Mouse (Mus musculus) gastrocnemius, postnatal 36 days (tissue): ENCODE results near the gene Arid2. TPM values are rescaled to one million over a fixed set of nuclear protein-coding genes. Genes with fewer than 3 reads are reported as not detected.

Experiments
- DNase-seq, 2 experiments: peaks; one replicate each; pipeline ENCODE4 v3.0.0; 2022
- intact Hi-C: fragments of 180-260 bp; cut with DNase I; formaldehyde crosslinking; loops from one replicate; pipeline ENCODE4 v1.15.1; 2025
- total RNA-seq, 2 experiments: library from RNA; stranded (reverse); gene quantifications; 2 replicates each; pipeline ENCODE4 v1.2.3; 2021

Arid2 gene
- total RNA-seq, 2 experiments from 2014 or later: 11.0 to 13.1 TPM

DNA sequence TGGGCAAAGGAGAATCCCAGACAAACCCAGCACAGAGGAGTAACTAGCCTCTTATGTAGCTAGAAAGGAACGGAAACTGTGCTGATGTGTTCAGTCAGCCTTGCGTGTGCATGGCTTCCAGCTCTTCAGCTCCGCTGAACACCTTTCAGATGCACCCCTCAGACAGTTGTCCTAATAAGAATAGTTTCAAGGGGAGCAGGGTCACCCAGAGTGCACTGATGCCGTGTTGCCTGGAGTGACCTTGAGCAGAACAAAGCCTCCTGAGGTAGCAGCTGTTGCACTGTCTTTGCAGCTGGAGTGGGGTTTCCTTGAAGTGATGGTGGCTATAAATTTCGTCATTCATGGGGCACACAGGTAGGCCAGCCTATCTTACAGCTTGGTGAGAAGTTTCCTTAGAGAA lies 46.0 kb downstream of the Arid2 start:
- intact Hi-C loops: no loop called here
- no peak for DNase-seq

DNA sequence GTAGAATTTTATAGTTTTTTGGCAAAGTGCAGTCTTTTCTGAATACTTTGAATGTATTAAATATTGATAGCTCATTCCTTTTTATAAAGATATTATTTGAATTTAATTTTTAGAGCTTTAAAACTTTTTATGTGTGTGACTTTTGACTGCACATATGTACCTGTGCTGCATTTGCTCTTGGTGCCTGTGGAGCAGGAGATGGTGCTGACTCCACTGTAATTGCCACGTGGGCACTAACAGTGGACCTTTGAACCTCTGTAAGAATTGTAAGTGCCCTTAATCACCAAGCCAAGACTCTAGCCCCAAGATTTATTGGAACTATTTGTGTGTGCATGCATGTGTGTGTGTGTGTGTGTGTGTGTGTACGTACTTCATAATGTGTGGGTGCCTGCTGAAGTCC lies 53.6 kb downstream of the Arid2 start:
- no peak for DNase-seq
- intact Hi-C loops: no loop called here

DNA sequence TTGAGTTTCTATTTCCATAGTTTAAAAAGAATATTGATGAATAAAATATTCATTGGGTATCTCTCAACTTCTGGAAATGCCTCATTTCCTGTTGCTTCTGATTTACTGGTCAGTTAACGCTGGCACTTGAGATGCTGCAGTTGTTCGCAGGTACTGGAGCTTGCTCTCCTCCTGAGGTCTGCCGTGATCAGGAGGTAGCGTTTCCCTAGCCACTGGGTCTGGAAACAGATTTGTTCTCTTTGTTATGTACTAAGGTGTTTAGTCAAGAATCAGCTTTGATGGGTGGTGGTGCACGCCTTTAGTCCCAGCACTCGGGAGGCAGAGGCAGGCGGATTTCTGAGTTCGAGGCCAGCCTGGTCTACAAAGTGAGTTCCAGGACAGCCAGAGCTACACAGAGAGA lies 54.8 kb downstream of the Arid2 start:
- no peak for DNase-seq
- intact Hi-C loops: no loop called here

DNA sequence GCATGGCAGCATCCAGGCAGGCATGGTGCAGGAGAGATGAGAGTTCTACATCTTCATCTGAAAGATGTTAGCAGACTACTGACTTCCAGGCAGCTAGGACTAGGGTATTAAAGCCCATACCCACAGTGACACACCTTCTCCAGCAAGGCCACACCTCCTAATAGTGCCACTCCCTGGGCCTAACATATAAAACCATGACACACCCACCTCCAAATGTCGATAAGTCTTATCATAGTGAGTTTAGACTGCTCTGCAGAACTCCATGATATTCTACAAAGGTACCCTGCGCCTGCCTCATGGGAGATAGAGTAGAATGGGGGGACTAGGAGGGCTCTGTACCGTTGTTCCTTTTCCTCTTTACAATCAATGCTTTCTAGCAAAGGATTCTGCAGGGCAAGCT lies 55.6 kb downstream of the Arid2 start:
- DNase-seq: no peak
- intact Hi-C loops: no loop called here

DNA sequence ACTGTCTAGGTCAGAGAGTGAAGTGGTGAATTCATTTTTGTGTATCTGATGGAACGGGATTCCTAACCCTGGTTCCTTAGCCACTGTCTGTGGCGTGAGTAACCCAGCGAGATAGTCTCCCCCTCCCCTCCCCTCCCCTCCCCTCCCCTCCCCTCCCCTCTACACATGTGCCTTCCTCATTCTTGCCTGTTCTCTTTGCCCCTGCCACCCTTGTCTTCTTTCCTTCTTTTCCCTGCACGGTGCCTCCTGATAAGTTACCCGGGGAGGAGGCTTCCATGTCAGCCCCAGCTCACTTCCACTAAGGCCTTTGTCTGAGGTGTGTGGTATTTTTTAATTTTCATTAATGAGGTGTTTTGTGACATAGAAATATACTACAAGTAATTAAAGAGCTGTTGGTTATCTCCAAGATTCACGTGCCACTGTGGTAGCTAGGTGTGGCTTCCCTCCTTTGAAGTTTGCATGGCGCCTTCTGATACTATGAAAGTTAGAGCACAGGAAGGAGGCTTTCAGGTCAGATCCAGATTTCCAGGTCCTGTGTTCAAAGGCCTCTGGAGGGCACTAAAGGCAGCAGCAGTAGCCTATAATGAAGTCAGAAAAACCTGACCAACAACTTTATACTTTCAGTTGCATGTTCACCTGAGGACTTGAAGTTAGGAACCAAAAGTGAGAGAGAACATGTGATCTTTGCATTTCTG lies 57.4 kb downstream of the Arid2 start:
- intact Hi-C loops: loop anchor here (5.0 kb wide), 1 partner anchor 42 kb away; no protein-coding TSS in a partner anchor
- DNase-seq: no peak

DNA sequence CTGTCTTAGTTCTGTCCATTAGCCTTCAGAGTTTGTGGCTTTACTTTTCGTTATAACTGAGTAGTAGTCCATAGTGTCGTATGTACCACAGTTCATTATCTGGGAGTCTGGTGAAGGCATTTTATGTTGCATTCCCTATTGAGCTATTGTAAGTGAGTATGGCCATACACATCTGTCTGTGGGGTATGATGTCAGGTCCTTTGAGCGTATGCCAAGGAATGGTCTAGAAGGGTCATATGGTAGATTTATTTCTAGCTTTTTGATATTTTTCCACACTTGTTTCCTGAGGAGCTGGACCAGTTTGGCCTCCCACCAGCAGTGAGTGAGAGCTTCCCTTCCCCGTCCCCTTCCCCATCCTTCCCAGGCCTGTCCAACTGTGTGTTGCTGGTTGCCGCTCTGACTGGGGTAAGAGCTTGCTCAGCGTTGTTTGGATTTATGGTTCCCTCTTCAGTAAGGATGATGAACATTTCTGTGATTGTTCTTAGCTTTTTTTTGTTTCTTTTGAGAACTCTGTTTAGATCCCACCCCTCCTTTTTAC lies 58.1 kb downstream of the Arid2 start:
- intact Hi-C loops: loop anchor here (5.0 kb wide), 1 partner anchor 43 kb away; no protein-coding TSS in a partner anchor
- DNase-seq: no peak

DNA sequence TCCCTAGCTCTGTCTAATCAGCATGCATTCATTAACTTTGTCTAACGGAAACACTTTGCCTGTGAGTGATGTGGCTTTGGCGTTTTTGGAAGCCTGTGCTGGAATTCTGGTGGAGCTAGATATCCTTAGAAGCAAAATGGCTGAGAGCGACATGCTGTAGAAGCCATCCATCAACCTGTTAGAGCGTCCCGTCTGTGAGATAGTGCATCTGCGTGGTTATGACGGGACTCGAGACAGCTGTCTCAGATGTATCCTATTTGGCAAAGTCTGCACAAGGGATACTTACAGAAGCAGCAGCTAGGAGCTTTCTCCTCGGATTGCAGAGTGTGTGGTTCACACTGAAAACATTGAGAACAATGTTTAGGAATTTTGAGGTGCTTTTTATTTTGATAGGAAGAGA lies 64.1 kb downstream of the Arid2 start:
- DNase-seq: no peak
- intact Hi-C loops: no loop called here

DNA sequence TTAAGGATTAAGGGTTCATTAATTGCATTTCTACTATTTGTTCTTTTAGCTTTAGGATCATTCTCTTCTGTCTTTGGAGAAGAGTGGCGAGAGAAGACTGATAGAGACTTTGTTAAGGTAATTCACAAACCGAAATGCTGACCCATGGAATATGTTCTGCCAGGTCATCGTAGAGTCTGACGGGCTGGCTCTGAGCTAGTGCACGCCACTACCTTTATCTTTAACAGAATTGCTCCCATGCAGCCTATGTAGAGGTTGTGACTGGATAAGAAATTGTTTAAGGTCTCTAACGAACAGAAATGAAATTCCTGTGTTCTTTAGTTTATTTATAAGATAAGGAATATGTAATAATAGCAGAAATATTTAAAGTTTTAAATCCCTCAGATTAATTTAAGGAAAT lies 71.6 kb downstream of the Arid2 start:
- DNase-seq: no peak
- intact Hi-C loops: no loop called here

DNA sequence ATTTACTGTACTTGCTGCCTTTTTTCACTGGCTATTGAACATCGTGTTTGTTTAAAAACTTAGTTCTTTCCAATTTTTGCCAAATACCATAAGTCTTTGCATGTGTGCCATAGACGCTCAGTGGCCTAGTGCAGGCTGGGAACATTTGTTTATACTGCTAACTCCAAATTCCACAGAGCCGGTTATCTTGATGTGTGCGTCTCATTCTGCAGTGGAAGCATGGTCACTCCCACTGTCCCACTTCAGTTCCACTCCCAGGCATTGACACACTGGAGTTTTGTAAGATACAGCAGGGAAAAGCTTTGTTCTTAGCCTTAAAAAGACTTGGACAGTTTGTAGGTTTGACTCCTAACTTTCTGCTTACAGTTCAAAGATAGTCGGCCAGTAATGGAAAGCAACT lies 73.3 kb downstream of the Arid2 start:
- DNase-seq: no peak
- intact Hi-C loops: no loop called here

DNA sequence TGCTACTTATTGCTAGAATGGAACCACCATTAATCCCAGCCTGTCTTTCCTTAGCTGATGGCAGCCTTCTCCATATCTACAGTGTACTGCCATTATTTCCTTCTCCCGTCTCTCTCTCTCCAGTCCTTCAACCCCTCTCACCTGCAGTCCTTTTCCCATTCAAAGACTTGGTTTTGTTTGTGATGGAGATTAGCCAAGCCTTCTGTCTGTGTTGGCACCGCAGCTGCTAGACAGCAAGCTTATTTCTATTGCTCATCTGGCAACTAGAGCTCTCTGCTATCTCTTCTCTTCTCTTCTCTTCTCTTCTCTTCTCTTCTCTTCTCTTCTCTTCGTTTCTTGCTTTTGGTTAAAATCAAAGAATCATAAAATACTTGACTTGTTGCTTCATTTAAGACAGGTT lies 78.0 kb downstream of the Arid2 start:
- no peak for DNase-seq
- intact Hi-C loops: no loop called here

DNA sequence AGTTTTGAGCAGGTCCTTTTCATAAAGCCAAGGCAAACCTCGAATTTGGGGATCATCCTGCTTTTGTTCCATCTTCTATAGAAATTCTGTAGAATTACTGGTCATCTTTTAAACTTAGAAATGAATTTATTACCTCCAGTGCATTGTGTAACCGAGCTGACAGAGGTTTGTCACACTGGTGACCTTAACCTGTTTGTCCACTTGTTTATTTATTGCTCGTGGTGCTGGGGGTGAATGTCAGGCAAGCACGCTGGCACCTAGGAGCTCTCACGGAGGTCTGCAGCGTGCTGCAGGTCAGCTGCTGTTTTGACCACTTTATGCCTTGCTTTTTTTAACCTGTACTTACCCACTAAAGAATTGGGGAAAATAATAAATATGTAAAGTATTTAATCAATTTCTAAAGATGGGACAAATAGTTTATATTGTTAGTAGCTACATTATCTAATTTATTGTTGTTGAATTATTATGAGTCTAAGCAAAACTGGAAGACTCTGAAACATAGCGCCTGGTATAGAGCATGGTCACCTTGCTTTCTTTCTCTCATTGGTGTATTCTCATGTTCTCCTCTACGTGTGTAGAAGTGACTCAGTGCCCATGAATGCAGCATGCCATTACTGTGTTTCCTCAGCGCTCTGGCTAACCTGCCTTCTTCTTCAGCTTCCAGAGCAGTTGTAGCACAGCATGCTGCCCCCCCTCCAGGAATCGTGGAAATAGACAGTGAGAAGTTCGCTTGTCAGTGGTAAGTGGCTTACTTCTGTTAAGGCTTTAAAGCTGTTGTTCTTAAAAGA lies 79.1 kb downstream of the Arid2 start:
- intact Hi-C loops: no loop called here
- no peak for DNase-seq

DNA sequence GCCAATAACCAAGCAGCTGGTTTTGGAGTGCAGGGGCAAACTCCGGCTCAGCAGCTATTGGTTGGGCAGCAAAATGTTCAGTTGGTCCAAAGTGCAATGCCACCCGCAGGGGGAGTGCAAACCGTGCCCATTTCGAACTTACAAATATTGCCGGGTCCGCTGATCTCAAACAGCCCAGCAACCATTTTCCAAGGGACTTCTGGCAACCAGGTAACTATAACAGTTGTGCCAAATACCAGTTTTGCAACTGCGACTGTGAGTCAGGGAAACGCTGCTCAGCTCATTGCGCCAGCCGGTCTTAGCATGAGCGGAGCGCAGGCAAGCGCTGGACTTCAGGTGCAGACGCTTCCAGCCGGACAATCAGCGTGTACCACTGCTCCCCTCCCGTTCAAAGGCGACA lies 84.0 kb downstream of the Arid2 start:
- intact Hi-C loops: no loop called here
- DNase-seq: no peak

DNA sequence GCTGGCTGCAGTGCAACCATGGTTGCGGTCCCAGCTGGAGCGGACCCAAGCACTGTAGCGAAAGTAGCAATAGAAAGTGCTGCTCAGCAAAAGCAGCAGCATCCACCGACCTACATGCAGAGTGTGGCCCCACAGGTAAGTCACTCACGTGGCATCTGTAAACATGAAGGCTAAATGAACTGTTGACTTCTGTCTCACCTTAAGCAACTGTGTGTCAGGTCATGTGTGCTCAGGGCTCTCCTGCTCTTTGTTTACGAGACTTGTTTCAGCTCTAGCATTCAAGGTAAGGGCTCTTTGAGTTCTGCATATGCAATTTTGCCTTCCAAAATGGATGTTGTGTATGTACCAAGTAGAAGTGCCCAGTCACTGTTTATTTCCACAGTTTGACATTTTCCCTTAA lies 85.3 kb downstream of the Arid2 start:
- intact Hi-C loops: no loop called here
- no peak for DNase-seq

DNA sequence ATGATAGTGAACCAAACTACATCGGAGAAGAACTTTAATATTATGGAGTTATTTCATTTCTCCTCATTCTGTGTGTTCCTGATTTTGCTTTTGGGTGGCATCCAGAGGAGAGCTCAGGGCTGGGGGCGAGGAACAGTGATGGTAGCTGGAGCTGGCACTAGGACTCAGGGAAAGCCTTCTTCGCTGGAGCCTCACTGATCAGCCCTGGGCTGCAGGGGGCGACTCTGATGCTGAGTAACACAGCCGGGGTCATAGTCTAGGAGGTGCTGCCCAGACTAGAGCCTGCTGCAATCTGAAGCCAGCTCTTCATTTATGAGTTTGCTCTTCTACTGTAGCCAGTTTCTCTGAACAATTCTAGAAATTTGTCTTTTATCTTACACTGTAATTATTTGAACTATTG lies 85.8 kb downstream of the Arid2 start:
- intact Hi-C loops: no loop called here
- no peak for DNase-seq

DNA sequence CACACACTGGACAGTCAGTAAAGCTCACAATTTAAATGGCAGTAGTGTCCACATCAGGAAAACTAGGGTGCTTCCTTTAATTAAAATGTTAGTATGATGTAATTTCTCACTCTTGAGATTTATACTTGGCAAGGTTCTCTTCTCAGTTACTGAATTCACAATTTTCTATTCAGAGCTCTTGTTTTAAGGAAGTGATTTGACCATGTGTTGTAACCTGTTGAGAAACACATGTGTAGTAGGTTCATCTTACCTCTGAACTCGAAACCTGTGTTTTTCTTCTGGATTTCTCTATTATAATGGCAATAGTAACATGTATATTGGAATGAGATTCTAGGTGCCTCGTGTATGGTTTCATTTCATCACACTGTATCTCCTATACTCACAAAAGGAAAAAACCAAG lies 88.9 kb downstream of the Arid2 start:
- intact Hi-C loops: no loop called here
- no peak for DNase-seq

DNA sequence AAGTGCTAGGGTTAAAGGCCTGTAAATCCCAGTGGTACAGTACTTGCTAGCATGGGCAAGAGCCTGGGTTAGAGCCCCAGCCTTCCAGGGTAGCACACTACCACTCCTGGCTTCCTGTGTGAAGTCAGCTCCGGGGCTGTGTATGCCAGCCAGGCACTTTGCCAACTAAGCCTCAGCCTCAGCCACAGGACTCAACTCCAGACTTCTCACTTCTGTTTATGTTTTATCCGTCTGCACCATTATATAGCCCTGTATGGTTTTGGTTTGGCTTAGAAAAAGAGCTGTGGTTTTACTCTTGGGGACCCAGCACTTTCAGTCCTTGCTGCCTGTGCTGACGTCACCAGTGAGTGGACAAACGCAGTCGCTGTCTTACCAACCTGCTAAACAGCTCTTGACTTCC lies 89.9 kb downstream of the Arid2 start:
- intact Hi-C loops: no loop called here
- DNase-seq: no peak

DNA sequence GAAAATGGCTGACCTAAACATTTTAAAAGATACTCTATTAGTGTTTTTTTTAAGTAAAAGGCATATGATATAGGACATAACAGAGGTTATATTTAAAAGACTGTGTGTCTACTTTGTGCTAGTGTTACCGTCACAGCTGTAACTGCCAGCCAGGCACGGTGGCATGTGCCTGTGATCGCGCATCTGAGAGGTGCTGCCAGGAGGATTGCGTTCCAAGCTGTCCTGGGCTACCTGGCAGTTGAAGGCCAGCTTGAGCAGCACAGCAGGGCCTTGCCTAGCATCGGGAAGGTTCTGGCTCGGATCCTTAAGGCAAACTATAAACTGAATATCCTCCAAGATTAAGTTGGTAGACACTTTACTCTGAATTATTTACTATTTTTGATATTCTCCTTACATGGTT lies 90.4 kb downstream of the Arid2 start:
- intact Hi-C loops: no loop called here
- no peak for DNase-seq

DNA sequence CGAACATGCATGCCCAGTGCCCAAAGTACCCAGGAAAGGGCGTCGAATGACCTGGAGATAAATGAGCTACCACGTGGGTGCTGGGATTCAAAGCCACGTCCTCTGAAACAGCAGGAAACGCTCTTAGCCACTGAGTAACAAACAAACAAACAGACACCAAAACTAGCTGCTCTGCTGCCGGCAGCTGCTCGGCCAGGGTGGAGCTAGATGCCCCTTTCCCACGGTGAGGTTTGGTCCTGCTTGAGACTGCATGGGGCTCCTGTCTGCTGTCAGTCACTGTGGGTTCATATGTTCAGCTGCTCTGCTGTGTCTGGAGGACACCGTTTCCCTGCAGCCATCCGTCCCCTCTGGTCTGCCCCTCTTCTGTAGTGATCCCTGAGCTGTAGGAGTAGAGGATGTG lies 94.9 kb downstream of the Arid2 start:
- no peak for DNase-seq
- intact Hi-C loops: no loop called here

DNA sequence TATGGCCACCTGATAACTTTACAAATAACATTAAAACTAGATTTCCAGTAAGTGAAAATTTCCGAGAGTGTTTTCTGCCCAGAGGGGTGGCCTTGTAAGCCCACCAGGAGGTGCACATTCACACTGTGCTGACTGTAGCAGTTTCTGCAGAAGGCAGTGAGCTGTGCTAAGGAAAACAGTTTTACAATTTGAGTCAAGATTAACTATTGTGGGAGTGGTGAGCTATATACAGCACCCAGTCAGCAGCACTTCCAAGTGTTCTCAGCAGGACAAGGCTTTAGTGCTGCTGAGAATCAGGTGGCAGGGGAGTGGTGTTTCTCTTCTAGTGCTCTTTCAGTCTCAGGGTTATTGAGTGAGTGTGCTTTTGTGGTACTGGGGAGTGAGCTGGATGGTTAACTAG lies 101.2 kb downstream of the Arid2 start:
- intact Hi-C loops: no loop called here
- DNase-seq: no peak

DNA sequence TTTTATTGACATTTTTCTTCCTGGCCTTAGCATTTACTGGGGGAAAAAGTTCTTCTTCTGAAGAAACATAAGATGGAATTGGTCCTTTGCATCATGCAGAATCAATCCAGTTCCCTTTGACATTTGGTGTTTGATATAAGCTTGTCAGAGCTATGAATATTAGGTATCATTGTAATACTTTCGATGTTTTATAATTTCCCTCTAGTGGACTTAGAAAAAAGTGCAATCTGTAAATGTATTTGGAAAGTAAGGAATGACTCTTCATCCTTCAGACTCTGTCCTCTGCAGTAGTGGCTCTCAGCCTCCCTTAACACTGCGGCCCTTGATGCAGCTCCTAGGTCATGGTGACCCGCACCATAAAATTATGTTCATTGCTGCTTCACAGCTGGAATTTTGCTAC lies 105.6 kb downstream of the Arid2 start:
- intact Hi-C loops: no loop called here
- DNase-seq: no peak

DNA sequence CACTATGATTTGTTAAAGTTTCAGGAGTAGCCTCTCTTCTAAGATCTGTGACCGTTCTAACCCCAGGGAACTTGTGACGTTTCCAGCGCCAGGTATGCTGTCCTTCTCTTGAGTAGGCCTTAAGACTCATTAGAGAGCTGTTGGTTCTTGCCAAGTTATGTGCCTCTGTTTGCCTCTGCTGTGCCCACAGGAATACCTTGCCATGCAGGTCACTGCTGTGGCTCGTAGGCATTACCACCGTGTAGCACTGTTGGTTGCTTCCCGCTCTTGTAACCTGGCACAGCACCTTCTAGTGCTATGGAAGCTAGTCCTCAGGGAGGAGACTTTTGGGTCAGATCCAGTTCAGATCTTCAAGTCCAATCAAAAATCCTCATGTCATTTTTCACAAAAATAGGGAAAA lies 107.8 kb downstream of the Arid2 start:
- intact Hi-C loops: no loop called here

More for the DNA sequence above, 107.8 kb downstream of the Arid2 start:
- no peak for DNase-seq
